Mouse (Mus musculus): Measurements from ENCODE around the gene Zkscan7.

DNA sequence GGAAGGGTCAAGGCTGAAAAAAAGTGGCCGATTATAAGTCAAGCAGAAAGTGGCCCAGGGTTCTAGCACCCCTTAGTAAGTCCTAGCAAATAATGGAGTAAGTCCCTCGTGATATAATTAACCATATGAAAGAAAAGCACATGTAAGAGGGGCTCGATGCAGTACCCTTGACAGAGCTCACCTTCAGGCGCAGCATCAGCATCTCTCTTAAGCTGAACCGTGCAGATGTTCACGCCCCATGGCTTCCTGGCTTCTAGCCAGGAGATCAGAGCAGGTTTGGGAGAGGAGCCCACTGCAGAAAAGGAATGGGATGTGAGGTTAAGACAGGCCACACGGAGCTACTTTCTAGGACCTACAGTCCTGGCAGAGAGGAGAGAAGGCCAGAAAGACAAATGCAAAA is 31.0 kb upstream of the Zkscan7 start:
- TF ChIP-seq POLR2A (IDR thresholded peaks at IDR 0.05; ENCODE audit: low read depth, low read length) (no peak), CTCF (IDR thresholded peaks at IDR 0.05; ENCODE audit: extremely low read depth, insufficient read depth, insufficient read length, insufficient replicate concordance) (no peak)

All from spleen, adult 2 months (tissue).